Mouse (Mus musculus) hindbrain, embryonic 12.5 days (tissue): ENCODE measurements at regions not wholly inside any gene's neighbourhood (a gene's known extent, or its start where the extent isn't known, plus 50 kb on each side); places are given as distances from the start of the nearest gene placed in this dataset.

Experiments used
- ATAC-seq: fragments of 200-750 bp; cut with Nextera tagmentation; 2 replicates; pipeline ENCODE4 v1.8.0; 2017; ENCODE audit warnings: moderate TSS enrichment; ENCODE audit not compliant: low FRiP score
- H3K27ac ChIP-seq: fragments of 300-500 bp; sonication (generic); 2 replicates; pipeline ENCODE4 v1.5.1; 2016; ENCODE audit warnings: mild to moderate bottlenecking
- H3K27me3 ChIP-seq: fragments of 300-500 bp; sonication (generic); 2 replicates; pipeline ENCODE4 v1.6.1; 2016; ENCODE audit warnings: mild to moderate bottlenecking
- H3K36me3 ChIP-seq: fragments of 300-500 bp; sonication (generic); 2 replicates; pipeline ENCODE4 v1.6.1; 2016; ENCODE audit warnings: mild to moderate bottlenecking
- H3K4me1 ChIP-seq: fragments of 300-500 bp; sonication (generic); 2 replicates; pipeline ENCODE4 v1.6.1; 2016
- H3K4me2 ChIP-seq: fragments of 300-500 bp; sonication (generic); replicated peaks from 2 replicates; pipeline ENCODE4 v1.6.1; 2016; ENCODE audit warnings: mild to moderate bottlenecking
- H3K4me3 ChIP-seq: fragments of 300-500 bp; sonication (generic); 2 replicates; pipeline ENCODE4 v1.5.1; 2016; ENCODE audit warnings: mild to moderate bottlenecking
- H3K9ac ChIP-seq: fragments of 300-500 bp; sonication (generic); 2 replicates; pipeline ENCODE4 v1.6.1; 2016; ENCODE audit warnings: mild to moderate bottlenecking, moderate library complexity
- H3K9me3 ChIP-seq: fragments of 300-500 bp; sonication (generic); replicated peaks from 2 replicates; pipeline ENCODE4 v1.6.1; 2016; ENCODE audit warnings: mild to moderate bottlenecking
- WGBS: fragments of 180-500 bp; shearing (Covaris S2); methylation state at CpG from one replicate; pipeline ENCODE4 v1.1.7; 2016; 5-methylcytosine and 5-hydroxymethylcytosine counted together

DNA sequence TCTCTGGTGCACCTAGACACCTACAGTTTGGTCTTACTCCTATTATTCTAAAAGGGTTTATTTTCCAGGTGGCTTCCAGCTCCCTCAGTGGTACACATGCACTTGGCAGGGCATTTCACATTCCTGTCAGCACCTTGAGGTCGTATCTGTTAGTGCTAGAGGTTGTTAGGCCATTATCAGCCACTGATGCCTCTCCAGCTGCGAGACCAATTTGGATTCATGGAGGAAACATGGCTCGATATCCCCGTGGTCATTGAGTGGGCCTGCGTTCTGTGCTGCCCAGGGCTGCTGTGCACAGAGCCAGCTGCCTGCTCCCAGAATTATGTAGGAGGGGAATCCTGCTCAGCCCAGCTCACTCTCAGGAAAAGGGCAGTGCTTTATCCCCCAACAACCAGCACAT lies 60.1 kb upstream of the Irx1 start:
- ATAC-seq = no peak
- Histone ChIP-seq H3K4me1 (peaks cover 7% of the 10 kb centered on the region; the same call in 1 of the 2 replicates), H3K27ac (no peak overlapping the region), H3K9ac (no peak overlapping the region), H3K36me3 (no peaks in the 10 kb centered on the region), H3K4me2 (no peak overlapping the region), H3K27me3 (no peaks in the 10 kb centered on the region), H3K4me3 (no peak overlapping the region), H3K9me3 (no peaks in the 10 kb centered on the region)
- WGBS = 75% methylated on average over 5 of the region's 5 CpGs

DNA sequence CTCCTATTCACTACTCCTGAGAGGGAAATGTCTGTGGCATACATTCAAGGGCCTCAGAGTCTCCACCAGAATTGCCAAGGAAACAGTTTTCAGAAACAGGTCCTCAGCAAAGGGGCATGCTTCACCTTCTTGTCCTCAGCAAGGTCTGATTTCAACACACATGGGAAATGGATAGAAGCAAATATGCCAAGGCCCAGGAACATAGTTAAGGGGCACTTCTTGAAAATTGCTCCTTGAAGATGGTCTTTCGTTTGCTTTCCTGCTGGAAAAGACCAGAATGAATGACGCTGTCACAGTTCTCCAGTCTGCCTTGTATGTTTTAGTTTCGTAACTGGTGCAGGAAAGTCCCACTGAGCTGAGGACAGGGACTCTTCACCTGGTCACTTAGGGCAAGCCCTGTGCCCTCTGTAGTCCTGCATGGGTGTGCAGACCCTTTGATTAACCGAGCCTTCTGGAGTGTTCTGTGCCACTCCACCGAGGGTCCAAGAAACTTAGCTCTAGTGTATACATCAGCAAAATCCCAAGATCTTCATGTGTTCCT lies 80.5 kb upstream of the Irx1 start:
- no peak overlapping the region for H3K9ac ChIP-seq
- H3K9me3 ChIP-seq = no peaks in the 10 kb centered on the region
- no peak for ATAC-seq
- 86% methylated on average over 5 of the region's 5 CpGs for WGBS
- no peaks in the 10 kb centered on the region for H3K36me3 ChIP-seq
- no peak overlapping the region for H3K27ac ChIP-seq
- H3K4me3 ChIP-seq = no peak overlapping the region
- H3K27me3 ChIP-seq = no peaks in the 10 kb centered on the region; the same call in 1 of the 2 replicates
- no peak overlapping the region for H3K4me2 ChIP-seq
- H3K4me1 ChIP-seq = no peaks in the 10 kb centered on the region

DNA sequence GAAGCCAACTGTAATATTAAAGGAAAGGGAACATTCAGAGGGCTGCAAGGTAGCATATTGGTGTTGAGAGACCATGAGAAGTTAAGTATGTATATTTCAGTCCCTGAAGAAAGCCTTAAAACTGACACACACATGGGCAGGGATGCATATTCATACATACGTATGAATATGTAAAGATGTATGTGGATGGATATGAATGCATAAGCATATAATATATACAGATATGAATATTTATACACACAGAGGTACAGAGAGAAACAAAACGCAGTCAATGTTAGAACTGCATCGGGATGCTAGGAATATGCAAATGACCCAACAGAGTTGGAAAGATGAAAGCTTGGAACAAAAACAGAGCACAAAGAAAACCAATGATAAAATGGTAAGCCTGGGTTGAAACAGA lies 92.9 kb upstream of the Irx1 start:
- no peak overlapping the region for H3K4me3 ChIP-seq
- H3K9me3 ChIP-seq = no peaks in the 10 kb centered on the region
- H3K9ac ChIP-seq = no peak overlapping the region
- H3K27ac ChIP-seq = no peak overlapping the region
- no peaks in the 10 kb centered on the region for H3K36me3 ChIP-seq
- H3K4me1 ChIP-seq = peaks cover 1% of the 10 kb centered on the region
- ATAC-seq = no peak
- WGBS = 91% methylated on average over 3 of the region's 3 CpGs
- H3K27me3 ChIP-seq = no peaks in the 10 kb centered on the region
- H3K4me2 ChIP-seq = no peak overlapping the region

DNA sequence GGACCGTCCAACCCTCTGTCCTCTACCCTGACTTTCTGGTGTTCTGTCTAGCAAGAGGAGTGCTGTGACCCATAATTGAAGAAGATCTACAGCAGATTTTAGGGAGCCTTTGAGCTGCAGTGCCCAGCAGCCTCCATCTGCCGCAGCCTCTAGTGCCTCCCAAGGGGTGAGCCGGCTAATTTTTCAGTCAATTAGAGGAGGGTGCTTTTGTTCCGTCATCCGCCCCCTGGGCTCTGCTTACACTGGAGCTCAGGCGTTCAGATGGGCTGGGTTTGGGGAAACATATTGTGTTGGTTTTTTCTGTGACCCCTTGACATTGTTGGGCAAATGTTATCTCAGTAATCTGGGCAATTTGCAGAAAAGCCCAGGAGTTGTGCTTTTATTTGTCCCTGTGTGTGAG lies 98.1 kb upstream of the Irx1 start:
- H3K27ac ChIP-seq = no peak overlapping the region; the same call in 1 of the 2 replicates
- H3K27me3 ChIP-seq = no peaks in the 10 kb centered on the region
- H3K4me3 ChIP-seq = no peak overlapping the region
- ATAC-seq = peak; percentile 59; the same call in 1 of the 2 replicates
- H3K4me2 ChIP-seq = no peak overlapping the region
- H3K36me3 ChIP-seq = no peaks in the 10 kb centered on the region
- 30% methylated on average over 6 of the region's 6 CpGs for WGBS
- no peak overlapping the region for H3K9ac ChIP-seq
- H3K9me3 ChIP-seq = no peaks in the 10 kb centered on the region
- peaks cover 19% of the 10 kb centered on the region for H3K4me1 ChIP-seq

DNA sequence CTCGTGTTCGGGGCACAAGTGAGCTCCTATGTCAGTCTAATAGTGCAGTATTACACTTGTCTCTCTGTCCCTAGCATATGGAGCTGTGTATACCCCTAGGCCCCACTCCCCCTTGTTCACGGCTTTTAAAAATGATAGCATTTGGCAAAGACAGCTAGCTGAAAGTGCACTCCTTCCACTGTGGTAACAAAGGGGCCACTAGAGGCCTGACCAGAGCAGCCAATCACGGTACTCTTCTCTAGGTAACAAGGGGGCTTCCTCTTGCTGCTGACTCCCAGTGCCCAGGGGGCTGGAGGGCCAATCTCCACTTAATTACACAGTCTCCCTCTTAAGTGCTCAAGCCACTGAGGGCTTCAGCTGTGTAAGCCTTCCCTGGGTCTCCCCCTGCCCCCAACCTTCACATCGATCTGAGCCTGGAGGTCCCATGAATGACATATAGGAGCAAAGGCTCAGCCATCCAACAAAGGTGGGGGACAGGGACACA lies 99.8 kb upstream of the Irx1 start:
- Histone ChIP-seq H3K9me3 (no peaks in the 10 kb centered on the region), H3K27ac (no peak overlapping the region), H3K36me3 (no peaks in the 10 kb centered on the region), H3K27me3 (no peaks in the 10 kb centered on the region), H3K4me1 (peaks cover 19% of the 10 kb centered on the region), H3K4me3 (no peak overlapping the region), H3K9ac (no peak overlapping the region), H3K4me2 (no peak overlapping the region)
- ATAC-seq = peak; percentile 85
- WGBS = 40% methylated on average over 5 of the region's 5 CpGs

DNA sequence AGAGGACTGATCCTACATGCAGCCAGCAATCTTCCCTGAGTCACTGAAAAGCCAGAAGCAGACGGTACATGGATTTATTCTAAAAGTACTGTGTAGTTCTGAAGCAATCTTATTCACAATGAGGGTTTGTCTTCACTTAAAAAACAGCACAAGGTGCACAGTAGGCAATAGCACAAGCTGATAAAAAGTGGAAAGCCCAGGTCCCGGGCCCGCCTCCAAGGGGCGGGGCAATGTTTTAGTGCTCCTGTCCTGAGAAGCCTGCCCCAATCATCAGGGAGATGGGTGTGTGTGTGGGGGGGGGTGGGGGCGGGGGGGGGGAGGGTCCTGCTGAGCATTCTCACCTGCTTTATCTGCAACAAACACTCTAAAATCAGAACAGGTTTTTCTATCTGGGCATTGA lies 133.1 kb upstream of the Irx1 start:
- H3K4me1 ChIP-seq = peaks cover 4% of the 10 kb centered on the region; the same call in 1 of the 2 replicates
- no peak for ATAC-seq
- H3K9ac ChIP-seq = no peak overlapping the region
- H3K27me3 ChIP-seq = 0 out of 2 replicates have a peak, but pooled peaks cover 4% of the 10 kb centered on the region
- no peaks in the 10 kb centered on the region for H3K36me3 ChIP-seq
- H3K27ac ChIP-seq = no peak overlapping the region
- H3K4me3 ChIP-seq = no peak overlapping the region
- WGBS = 44% methylated on average over 4 of the region's 5 CpGs
- no peaks in the 10 kb centered on the region for H3K9me3 ChIP-seq
- no peak overlapping the region for H3K4me2 ChIP-seq

DNA sequence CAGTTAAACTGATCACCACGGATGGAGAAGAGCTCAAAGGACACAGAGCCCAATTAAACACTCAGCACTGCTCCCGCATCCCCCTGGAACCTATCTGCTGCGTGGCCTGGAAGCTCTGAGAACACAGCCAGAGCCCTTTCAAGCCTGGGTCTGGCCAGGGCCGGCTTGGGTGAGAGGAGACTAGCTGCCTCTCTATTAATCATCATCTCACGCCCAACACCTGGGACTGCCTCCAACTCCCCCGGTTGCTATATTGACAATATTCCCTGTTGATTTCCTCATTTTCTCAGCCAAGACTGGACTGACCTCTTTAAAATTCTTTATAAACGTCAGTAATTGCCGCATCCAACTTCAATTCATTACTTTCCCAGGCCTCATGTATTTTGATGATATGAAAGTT lies 133.7 kb upstream of the Irx1 start:
- Histone ChIP-seq H3K27me3 (0 out of 2 replicates have a peak, but pooled peaks cover 4% of the 10 kb centered on the region), H3K27ac (no peak overlapping the region), H3K4me2 (no peak overlapping the region), H3K36me3 (no peaks in the 10 kb centered on the region), H3K9ac (no peak overlapping the region), H3K4me3 (no peak overlapping the region), H3K9me3 (no peaks in the 10 kb centered on the region), H3K4me1 (peaks cover 4% of the 10 kb centered on the region; the same call in 1 of the 2 replicates)
- 52% methylated on average over 8 of the region's 8 CpGs for WGBS
- peak; percentile 82; the same call in 1 of the 2 replicates for ATAC-seq

DNA sequence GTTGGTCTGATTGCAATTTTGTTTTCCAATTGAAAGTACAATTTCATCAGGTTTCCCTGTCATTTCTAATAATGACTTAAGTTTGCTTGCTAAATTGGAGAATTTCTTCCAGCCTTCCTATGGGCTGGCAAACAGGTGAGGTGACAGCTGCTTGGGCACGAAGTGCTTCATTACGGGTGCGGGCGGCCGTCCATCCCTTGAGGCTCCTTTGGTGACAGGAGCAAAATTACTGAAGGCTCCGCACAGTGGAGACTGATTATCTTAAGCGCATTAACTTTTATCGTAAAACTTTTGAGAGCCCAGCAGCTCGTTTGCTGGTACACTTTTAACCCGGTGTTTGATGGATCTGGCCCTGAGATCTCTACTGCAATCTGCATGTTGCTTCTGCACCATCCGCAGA lies 134.3 kb upstream of the Irx1 start:
- whole genome bisulfite sequencing = 68% methylated on average over 11 of the region's 11 CpGs
- Histone ChIP-seq H3K9me3 (no peaks in the 10 kb centered on the region), H3K27me3 (0 out of 2 replicates have a peak, but pooled peaks cover 4% of the 10 kb centered on the region), H3K4me1 (peaks cover 4% of the 10 kb centered on the region; the same call in 1 of the 2 replicates), H3K9ac (no peak overlapping the region), H3K27ac (no peak overlapping the region), H3K4me2 (no peak overlapping the region), H3K4me3 (no peak overlapping the region), H3K36me3 (no peaks in the 10 kb centered on the region)
- peak; percentile 9; the same call in 1 of the 2 replicates for ATAC-seq

DNA sequence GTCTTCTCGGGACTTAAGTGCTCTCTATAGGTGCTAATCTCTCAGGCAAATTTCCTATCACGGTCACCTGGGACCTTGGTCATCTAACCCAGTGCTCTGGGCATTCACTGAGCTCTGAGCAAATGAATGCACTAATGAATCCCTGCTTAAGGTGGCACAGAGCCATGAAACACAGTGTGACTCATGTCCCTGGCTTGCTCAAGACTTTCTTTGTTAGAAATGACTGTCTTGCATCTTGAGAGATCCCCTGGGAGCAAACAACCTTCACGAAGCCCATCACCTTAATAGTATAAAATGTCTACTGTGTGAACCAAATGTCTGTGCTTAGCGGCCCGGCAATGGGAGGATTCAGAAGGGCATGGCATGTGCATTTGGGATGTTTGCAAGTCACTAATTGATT lies 137.2 kb upstream of the Irx1 start:
- ATAC-seq = no peak
- H3K4me1 ChIP-seq = peaks cover 4% of the 10 kb centered on the region; the same call in 1 of the 2 replicates
- H3K9me3 ChIP-seq = no peaks in the 10 kb centered on the region
- no peak overlapping the region for H3K27ac ChIP-seq
- 0 out of 2 replicates have a peak, but pooled peaks cover 4% of the 10 kb centered on the region for H3K27me3 ChIP-seq
- WGBS = 80% methylated on average over 5 of the region's 5 CpGs
- H3K4me3 ChIP-seq = no peak overlapping the region
- no peak overlapping the region for H3K9ac ChIP-seq
- no peaks in the 10 kb centered on the region for H3K36me3 ChIP-seq
- H3K4me2 ChIP-seq = no peak overlapping the region

DNA sequence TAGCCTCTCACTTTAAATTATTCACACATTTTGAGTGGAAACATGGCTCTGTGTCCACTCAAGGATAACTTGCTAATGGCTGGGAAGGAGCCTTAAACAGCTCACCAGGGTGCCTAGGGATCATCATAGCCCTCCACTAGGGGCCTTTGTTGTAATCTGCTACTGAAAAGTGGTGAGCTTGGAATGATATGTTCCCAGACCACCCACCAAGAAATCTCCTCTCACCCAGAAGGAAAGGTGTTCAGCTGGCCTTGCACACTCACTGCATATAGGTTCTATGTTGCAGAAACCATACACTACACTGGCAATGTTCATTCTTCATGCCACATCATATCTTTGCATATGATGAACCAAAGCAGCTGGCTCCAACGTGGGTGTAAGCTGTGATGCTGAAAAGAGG lies 145.1 kb upstream of the Irx1 start:
- Histone ChIP-seq H3K36me3 (no peaks in the 10 kb centered on the region), H3K4me3 (no peak overlapping the region), H3K27ac (no peak overlapping the region), H3K27me3 (no peaks in the 10 kb centered on the region), H3K4me1 (no peaks in the 10 kb centered on the region), H3K9ac (no peak overlapping the region), H3K9me3 (no peaks in the 10 kb centered on the region), H3K4me2 (no peak overlapping the region)
- no peak for ATAC-seq
- 79% methylated on average over 1 of the region's 1 CpGs for WGBS

DNA sequence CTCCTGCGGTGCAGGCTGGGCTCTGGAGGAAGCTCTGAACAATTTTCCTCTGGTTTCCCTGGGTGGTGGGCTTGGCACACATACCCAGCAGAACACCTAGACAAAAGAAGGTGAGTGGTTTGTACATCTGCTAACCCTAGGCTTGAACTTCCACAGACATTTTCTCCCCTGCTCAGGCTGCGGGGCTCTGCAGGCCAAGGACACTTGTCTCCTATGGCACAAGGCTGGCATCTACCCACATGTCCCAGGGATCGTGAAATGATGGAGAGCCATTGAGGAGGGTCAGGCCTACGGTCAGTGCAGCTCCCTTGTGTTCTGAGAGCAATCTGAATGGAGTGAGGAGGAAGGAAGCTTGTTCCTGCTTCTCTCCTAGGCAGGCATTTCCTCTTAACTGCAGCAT lies 150.4 kb upstream of the Irx1 start:
- Histone ChIP-seq H3K4me2 (no peak overlapping the region), H3K27ac (no peak overlapping the region), H3K4me1 (0 out of 2 replicates have a peak, but pooled peaks cover 4% of the 10 kb centered on the region), H3K27me3 (no peaks in the 10 kb centered on the region), H3K4me3 (no peak overlapping the region), H3K9ac (no peak overlapping the region), H3K9me3 (no peaks in the 10 kb centered on the region), H3K36me3 (no peaks in the 10 kb centered on the region)
- ATAC-seq = no peak
- 86% methylated on average over 4 of the region's 4 CpGs for WGBS

DNA sequence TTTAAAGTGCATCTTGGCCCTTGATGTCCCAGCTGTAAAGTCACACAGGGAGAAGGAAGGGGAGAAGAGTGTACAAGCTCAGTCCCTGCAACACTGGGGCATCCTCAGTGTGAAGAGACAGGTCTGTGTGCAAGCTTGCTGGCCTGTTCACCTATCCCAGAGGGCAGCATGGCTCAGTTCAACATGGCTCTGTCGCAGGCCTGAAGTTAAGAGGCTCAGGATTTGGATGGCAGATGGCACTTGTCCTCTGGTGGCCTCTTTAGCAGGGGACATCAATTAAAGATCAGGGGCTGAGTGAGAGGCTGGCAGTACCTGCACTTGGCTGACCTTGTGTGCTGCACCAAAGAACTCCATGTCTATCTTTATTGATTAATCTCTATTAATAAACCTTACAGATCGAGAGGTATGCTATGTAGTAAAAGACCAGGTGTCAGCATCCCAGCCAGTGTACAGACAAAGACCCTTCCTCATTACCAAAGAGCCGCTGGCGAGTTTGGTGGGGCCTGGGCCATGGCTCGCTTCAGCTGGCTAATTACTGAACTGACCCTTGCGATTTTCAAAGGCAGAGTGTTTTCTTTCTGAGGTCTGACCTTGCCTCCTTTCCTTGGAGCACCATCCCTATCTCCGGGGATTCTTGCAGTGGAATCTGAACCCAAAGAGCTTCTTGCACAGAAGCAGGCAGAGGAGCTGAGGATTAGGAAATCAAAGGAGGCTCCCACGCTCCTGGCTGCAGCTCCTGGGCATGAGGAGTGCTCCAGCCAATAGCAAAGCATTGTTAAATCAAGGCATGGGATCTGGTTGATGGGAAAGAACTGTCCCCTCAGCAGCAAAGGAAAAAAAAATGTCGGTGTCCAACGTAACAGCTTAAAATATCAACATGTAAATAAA lies 151.5 kb upstream of the Irx1 start:
- no peak overlapping the region; the same call in 1 of the 2 replicates for H3K27ac ChIP-seq
- no peak overlapping the region for H3K4me3 ChIP-seq
- H3K4me2 ChIP-seq = no peak overlapping the region
- H3K27me3 ChIP-seq = no peaks in the 10 kb centered on the region
- WGBS = 36% methylated on average over 10 of the region's 10 CpGs
- H3K36me3 ChIP-seq = no peaks in the 10 kb centered on the region
- no peak for ATAC-seq
- no peaks in the 10 kb centered on the region for H3K9me3 ChIP-seq
- no peak overlapping the region for H3K9ac ChIP-seq
- H3K4me1 ChIP-seq = 0 out of 2 replicates have a peak, but pooled peaks cover 4% of the 10 kb centered on the region
